Mouse (Mus musculus) stomach, postnatal 0 days (tissue): ENCODE data around the gene Ypel2.

Experiments used
- CTCF ChIP-seq: IDR thresholded peaks from 2 replicates; pipeline ENCODE4 v1.5.1; 2016; ENCODE audit warnings: antibody characterized with exemption, low read depth, mild to moderate bottlenecking, moderate library complexity
- EP300 ChIP-seq: optimal IDR thresholded peaks from 2 replicates; pipeline ENCODE3; 2016; ENCODE audit warnings: antibody characterized with exemption

DNA sequence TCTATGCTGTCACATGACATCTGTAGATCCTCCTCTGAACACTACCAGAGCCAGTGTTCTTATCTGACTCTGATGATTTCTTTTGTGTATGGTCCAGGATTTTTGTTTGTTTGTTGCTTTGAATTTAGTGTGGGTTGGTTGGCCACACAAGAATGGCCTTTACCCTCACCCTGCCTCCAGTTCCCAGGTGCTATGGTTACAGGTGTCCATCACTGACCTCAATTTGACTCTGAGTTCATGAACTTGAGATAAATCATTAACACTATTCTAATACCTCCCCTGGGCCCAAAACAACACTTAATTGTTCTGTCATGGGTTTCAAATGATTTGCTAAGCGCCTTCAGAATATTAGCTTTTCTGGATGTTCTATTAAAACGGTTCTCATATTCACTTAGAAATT lies 61.3 kb downstream of the Ypel2 start:
- TF ChIP-seq CTCF (no peak), EP300 (no peak)
